ENCODE assay signal across 22 mouse cellular contexts in genomic region chr6:84271441-84271840, GRCm38 (mm10).
DNase-seq lines count a peak whose midpoint lies in the region; ATAC-seq and TF ChIP-seq lines count a peak whose summit lies in the region.
"Had no signal": no experiment of that assay in that cellular context is flagged by ENCODE, and none has a peak within 500 bp of the region (broad histone marks: within the 10 kb centered on the region; RNA-seq: fewer than 3 reads in every experiment).

No protein-coding gene starts in this region.

- no peak for TF ChIP-seq POLR2A in myocyte (IDR thresholded peaks at IDR 0.05; ENCODE audit: insufficient read length, low read depth)

- no peaks in the 10 kb centered on the region for H3K27me3 ChIP-seq in heart, postnatal 0 days (ENCODE audit: control insufficient read depth, insufficient read depth, low read length)
- no peaks in the 10 kb centered on the region for H3K27me3 ChIP-seq in myocyte (ENCODE audit: control insufficient read depth, insufficient read depth, insufficient read length)
- peaks cover 40% of the 10 kb centered on the region for H3K27me3 ChIP-seq in kidney, embryonic 16.5 days (ENCODE audit: insufficient read depth, low read length)
- H3K27me3 ChIP-seq: forebrain, embryonic 15.5 days; hindbrain, embryonic 12.5 days; hindbrain, embryonic 15.5 days; intestine, embryonic 15.5 days had no signal

- no peaks in the 10 kb centered on the region for H3K9me3 ChIP-seq in heart, postnatal 0 days (replicated peaks; ENCODE audit: control insufficient read depth, low read length)
- H3K9me3 ChIP-seq in kidney, embryonic 16.5 days (ENCODE audit: low read length): no peaks in the 10 kb centered on the region
- H3K9me3 ChIP-seq: forebrain, embryonic 10.5 days; forebrain, embryonic 15.5 days; heart, embryonic 12.5 days; heart, embryonic 15.5 days; hindbrain, embryonic 12.5 days; hindbrain, embryonic 15.5 days; intestine, embryonic 15.5 days had no signal

- ATAC-seq in heart, postnatal 0 days (ENCODE audit: insufficient read depth, low read depth): no peak
- ATAC-seq in kidney, embryonic 16.5 days (ENCODE audit: low FRiP score, low TSS enrichment): no peak
- ATAC-seq: forebrain, embryonic 15.5 days had no signal

- H3K27ac ChIP-seq in gastrocnemius, adult 2 months: peak overlapping the region; percentile 58; the same call in 1 of the 2 replicates
- H3K27ac ChIP-seq in heart, postnatal 0 days (ENCODE audit: low read depth): 0 out of 2 replicates have a peak overlapping the region, but pooled peaks have one; percentile 22
- no peak overlapping the region for H3K27ac ChIP-seq in kidney, embryonic 16.5 days (ENCODE audit: low read length)
- H3K27ac ChIP-seq: forebrain, embryonic 10.5 days; forebrain, embryonic 15.5 days; heart, embryonic 15.5 days; hindbrain, embryonic 12.5 days; hindbrain, embryonic 15.5 days; intestine, embryonic 15.5 days had no signal

- DNase-seq in gastrocnemius, adult 2 months: no peak
- DNase-seq in gastrocnemius, postnatal 36 days: no peak
- no peak for DNase-seq in heart, postnatal 0 days (ENCODE audit: low spot score)
- DNase-seq in heart, adult 9 months (ENCODE audit: low spot score in 2 of 2): no peak
- DNase-seq in MN1 (ENCODE audit: low spot score): peak; percentile 23
- DNase-seq in embryo, embryonic 9.5 days (ENCODE audit: extremely low spot score): no peak
- DNase-seq: adrenal gland, postnatal 10 days; cerebellum, adult 11 months; cerebellum, adult 2 months; cerebellum, adult 9-11 months; cerebellum, postnatal 25 days; gastrocnemius, postnatal 10 days had no signal

- H3ac ChIP-seq in myocyte (ENCODE audit: control insufficient read depth, insufficient read length): no peak overlapping the region

- H3K4me3 ChIP-seq in gastrocnemius, adult 2 months: no peak overlapping the region
- no peak overlapping the region for H3K4me3 ChIP-seq in heart, postnatal 0 days (ENCODE audit: low read depth, low read length)
- no peak overlapping the region for H3K4me3 ChIP-seq in myocyte
- H3K4me3 ChIP-seq in kidney, embryonic 16.5 days (ENCODE audit: low read length): no peak overlapping the region
- H3K4me3 ChIP-seq: forebrain, embryonic 10.5 days; forebrain, embryonic 15.5 days; heart, embryonic 12.5 days; heart, embryonic 15.5 days; hindbrain, embryonic 12.5 days; hindbrain, embryonic 15.5 days; intestine, embryonic 15.5 days had no signal

- intact Hi-C loops in gastrocnemius, adult 2 months (cut with DNase I): loop anchor here (5.0 kb wide), 1 partner anchor 36 kb away; no protein-coding TSS in a partner anchor
- intact Hi-C loops in gastrocnemius, postnatal 36 days (cut with DNase I): loop anchor here (5.0 kb wide), 1 partner anchor 124 kb away; no protein-coding TSS in a partner anchor

- 72% methylated on average over 3 of the region's 3 CpGs for WGBS in heart, postnatal 0 days
- 84% methylated on average over 3 of the region's 3 CpGs for WGBS in kidney, embryonic 16.5 days

- no peaks in the 10 kb centered on the region for H3K79me2 ChIP-seq in myocyte (ENCODE audit: control insufficient read depth, insufficient read depth)

- H3K4me2 ChIP-seq in heart, postnatal 0 days (ENCODE audit: low read depth, low read length): no peak overlapping the region
- H3K4me2 ChIP-seq in myocyte (ENCODE audit: low read depth): peak overlapping the region; percentile 19
- no peak overlapping the region for H3K4me2 ChIP-seq in kidney, embryonic 16.5 days (replicated peaks; ENCODE audit: low read depth, low read length)
- H3K4me2 ChIP-seq: forebrain, embryonic 15.5 days; heart, embryonic 12.5 days; heart, embryonic 15.5 days; hindbrain, embryonic 12.5 days; hindbrain, embryonic 15.5 days; intestine, embryonic 15.5 days had no signal

- TF ChIP-seq EP300 in heart, postnatal 0 days (IDR thresholded peaks at IDR 0.05; ENCODE audit: low read depth): no peak

- no peak for TF ChIP-seq CTCF in gastrocnemius, adult 2 months (IDR thresholded peaks at IDR 0.05)
- no peak for TF ChIP-seq CTCF in heart, postnatal 0 days (IDR thresholded peaks at IDR 0.05; ENCODE audit: low read depth)

- H3K4me1 ChIP-seq in heart, postnatal 0 days (ENCODE audit: control insufficient read depth, insufficient read depth): peaks cover 21% of the 10 kb centered on the region
- H3K4me1 ChIP-seq in kidney, embryonic 16.5 days (ENCODE audit: insufficient read depth, low read length): peaks cover 16% of the 10 kb centered on the region

- no peaks in the 10 kb centered on the region for H3K36me3 ChIP-seq in heart, postnatal 0 days (replicated peaks; ENCODE audit: control insufficient read depth, insufficient read depth, low read length)
- H3K36me3 ChIP-seq in myocyte (ENCODE audit: control insufficient read depth, insufficient read depth): no peaks in the 10 kb centered on the region
- H3K36me3 ChIP-seq in kidney, embryonic 16.5 days (ENCODE audit: insufficient read depth, low read length): no peaks in the 10 kb centered on the region
- H3K36me3 ChIP-seq: forebrain, embryonic 10.5 days; forebrain, embryonic 15.5 days; G1E; heart, embryonic 12.5 days; heart, embryonic 15.5 days; hindbrain, embryonic 12.5 days; hindbrain, embryonic 15.5 days; intestine, embryonic 15.5 days had no signal

- H3K9ac ChIP-seq in heart, postnatal 0 days (replicated peaks; ENCODE audit: low read depth, low read length): no peak overlapping the region
- H3K9ac ChIP-seq in kidney, embryonic 16.5 days (replicated peaks; ENCODE audit: low read length): no peak overlapping the region
- H3K9ac ChIP-seq: forebrain, embryonic 15.5 days; heart, embryonic 12.5 days; heart, embryonic 15.5 days; hindbrain, embryonic 12.5 days; hindbrain, embryonic 15.5 days; intestine, embryonic 15.5 days had no signal

TF ChIP-seq in myocyte, 11 proteins besides CTCF, POLR2A, EP300 and RAD21:
- TF ChIP-seq SRF (IDR thresholded peaks at IDR 0.05; ENCODE audit: control insufficient read depth, insufficient read length, low read depth): no peak
